Mouse (Mus musculus) small intestine, adult 2 months (tissue): ENCODE measurements around the gene Ints12.

Experiments used
- CTCF ChIP-seq: fragments of 200-500 bp; IDR thresholded peaks from 2 replicates; pipeline ENCODE4 v1.5.1; 2012; ENCODE audit warnings: low read depth, mild to moderate bottlenecking, control low read depth, inconsistent platforms, low read length, moderate library complexity, mixed read lengths; ENCODE audit not compliant: insufficient replicate concordance, insufficient read length; ENCODE audit errors: extremely low read depth
- POLR2A ChIP-seq: fragments of 200-500 bp; IDR thresholded peaks from 2 replicates; pipeline ENCODE4 v1.6.1; 2012; ENCODE audit warnings: low read depth, mild to moderate bottlenecking, control low read depth, inconsistent platforms, low read length, moderate library complexity

GRCm38 (mm10) chr3:133113281-133113680, 21.6 kb downstream of the Ints12 start:
- TF ChIP-seq CTCF (no peak), POLR2A (no peak)
